Comparison of ENCODE assay signal across 8 mouse cellular contexts in genomic region chr11:118507904-118508303, GRCm38 (mm10). TPM values are rescaled to one million over a fixed set of nuclear protein-coding genes. Genes with fewer than 3 reads are reported as not detected.
DNase-seq lines count a peak whose midpoint lies in the region; ATAC-seq and TF ChIP-seq lines count a peak whose summit lies in the region.

No protein-coding gene starts in this region.

- ATAC-seq in hindbrain, embryonic 12.5 days (ENCODE audit: low FRiP score) = no peak
- peak; percentile 34; the same call in 1 of the 2 replicates for ATAC-seq in forebrain, postnatal 0 days

- H3K4me2 ChIP-seq in hindbrain, embryonic 12.5 days (replicated peaks) = no peak overlapping the region
- H3K4me2 ChIP-seq in forebrain, postnatal 0 days (ENCODE audit: low read depth) = no peak overlapping the region

- intact Hi-C loops in left cerebral cortex, postnatal 4 days (cut with DNase I) = loop anchor here (5.0 kb wide), 1 partner anchor 229 kb away; no protein-coding TSS in a partner anchor

- peak; percentile 98 for TF ChIP-seq CTCF in forebrain, postnatal 0 days (IDR thresholded peaks at IDR 0.05; ENCODE audit: low read depth)

- DNase-seq in hindbrain, embryonic 10.5 days (ENCODE audit: low spot score) = peak; percentile 80
- DNase-seq in c-Kit-positive CD71-positive TER-119-positive erythroid progenitor cells, embryonic 14.5 days (ENCODE audit: low spot score) = peak; percentile 48
- DNase-seq in forebrain, postnatal 0 days = peak; percentile 88
- DNase-seq in kidney, adult 18-20 months = peak; percentile 84
- peak; percentile 81 for DNase-seq in left cerebral cortex, postnatal 4 days
- DNase-seq in natural killer cell, adult 2 months (ENCODE audit: low spot score in 2 of 2) = peak; percentile 60 to 64
- peak; percentile 34 for DNase-seq in testis, postnatal 14 days (ENCODE audit: low spot score)

- H3K9ac ChIP-seq in hindbrain, embryonic 12.5 days = no peak overlapping the region
- H3K9ac ChIP-seq in forebrain, postnatal 0 days = no peak overlapping the region

- H3K4me1 ChIP-seq in hindbrain, embryonic 10.5 days (replicated peaks) = peaks cover 35% of the 10 kb centered on the region
- peaks cover 26% of the 10 kb centered on the region for H3K4me1 ChIP-seq in hindbrain, embryonic 12.5 days
- H3K4me1 ChIP-seq in forebrain, postnatal 0 days (ENCODE audit: insufficient read depth) = no peaks in the 10 kb centered on the region

- H3K4me3 ChIP-seq in hindbrain, embryonic 10.5 days = no peak overlapping the region
- no peak overlapping the region for H3K4me3 ChIP-seq in hindbrain, embryonic 12.5 days
- no peak overlapping the region for H3K4me3 ChIP-seq in forebrain, postnatal 0 days (ENCODE audit: low read depth, low read length)

- H3K27me3 ChIP-seq in hindbrain, embryonic 10.5 days (ENCODE audit: insufficient read depth, poor library complexity, severe bottlenecking) = peaks cover 48% of the 10 kb centered on the region
- peaks cover 26% of the 10 kb centered on the region for H3K27me3 ChIP-seq in hindbrain, embryonic 12.5 days
- H3K27me3 ChIP-seq in forebrain, postnatal 0 days (ENCODE audit: insufficient read depth, low read length) = no peaks in the 10 kb centered on the region

- H3K27ac ChIP-seq in hindbrain, embryonic 10.5 days = no peak overlapping the region
- H3K27ac ChIP-seq in hindbrain, embryonic 12.5 days = no peak overlapping the region
- H3K27ac ChIP-seq in forebrain, postnatal 0 days (ENCODE audit: low read depth, low read length) = no peak overlapping the region

- WGBS in hindbrain, embryonic 10.5 days = 35% methylated on average over 5 of the region's 5 CpGs
- WGBS in hindbrain, embryonic 12.5 days = 34% methylated on average over 5 of the region's 5 CpGs
- 35% methylated on average over 5 of the region's 5 CpGs for WGBS in forebrain, postnatal 0 days

- no peaks in the 10 kb centered on the region for H3K36me3 ChIP-seq in hindbrain, embryonic 10.5 days
- H3K36me3 ChIP-seq in hindbrain, embryonic 12.5 days = no peaks in the 10 kb centered on the region
- H3K36me3 ChIP-seq in forebrain, postnatal 0 days (ENCODE audit: insufficient read depth) = peaks cover 7% of the 10 kb centered on the region; the same call in 1 of the 2 replicates

- H3K9me3 ChIP-seq in hindbrain, embryonic 10.5 days = no peaks in the 10 kb centered on the region
- no peaks in the 10 kb centered on the region for H3K9me3 ChIP-seq in hindbrain, embryonic 12.5 days (replicated peaks)
- H3K9me3 ChIP-seq in forebrain, postnatal 0 days (ENCODE audit: low read length) = no peaks in the 10 kb centered on the region

RNA-seq across cellular contexts. Expression of gene Engase, which starts 31.3 kb away (rescaled TPM):
- 8.7 and 8.9 TPM in 2 replicates for polyA plus RNA-seq in hindbrain, embryonic 10.5 days (2016; fragmentation: Nextera tagmentation; extraction: Ambion mirVana)
- 7.1 and 7.2 TPM in 2 replicates for polyA plus RNA-seq in hindbrain, embryonic 12.5 days (2016; fragmentation: Nextera tagmentation; extraction: Ambion mirVana)
- 8.1 and 8.5 TPM in 2 replicates for total RNA-seq in forebrain, postnatal 0 days (2014; rRNA removed)
- polyA plus RNA-seq in forebrain, postnatal 0 days (2015; fragmentation: Nextera tagmentation; extraction: Ambion mirVana) = 4.2 and 5.7 TPM in 2 replicates
- 10 to 100 TPM in 1 of 2 experiments, 1 to 10 TPM in 1; 8.3 to 11.5 TPM for total RNA-seq in left cerebral cortex, postnatal 4 days (2021)

Comparison
In these comparisons a context has a peak if more than half of its experiments do, and no peak if none do; other contexts are left out.
1. DNase-seq: peak in every context shown above with its lines; median percentile 88 in forebrain, postnatal 0 days; 84 in kidney, adult 18-20 months; 81 in left cerebral cortex, postnatal 4 days; 80 in hindbrain, embryonic 10.5 days; 62 in natural killer cell, adult 2 months; 48 in c-Kit-positive CD71-positive TER-119-positive erythroid progenitor cells, embryonic 14.5 days; 34 in testis, postnatal 14 days.